Mouse (Mus musculus) liver, adult 2 months (tissue): ENCODE measurements around the gene Osbpl10. TPM values are rescaled to one million over a fixed set of nuclear protein-coding genes. Genes with fewer than 3 reads are reported as not detected.

ENCODE experiments used
- DNase-seq: peaks from one replicate; pipeline ENCODE4 v3.0.0-alpha.2; 2011; ENCODE audit warnings: low read depth, low spot score; ENCODE audit errors: extremely low read depth
- H3K27ac ChIP-seq: fragments of 200-500 bp; replicated peaks from 2 replicates; pipeline ENCODE4 v1.5.1; 2012; ENCODE audit warnings: low read depth, mild to moderate bottlenecking, control low read depth, inconsistent platforms, low read length; ENCODE audit not compliant: insufficient read depth
- H3K27me3 ChIP-seq: fragments of 200-500 bp; 2 replicates; pipeline ENCODE4 v1.6.1; 2012; ENCODE audit warnings: mild to moderate bottlenecking, moderate library complexity, low read length, inconsistent platforms; ENCODE audit not compliant: control insufficient read depth, insufficient read depth
- H3K36me3 ChIP-seq: fragments of 200-500 bp; 2 replicates; pipeline ENCODE4 v1.6.1; 2012; ENCODE audit warnings: low read length, inconsistent platforms; ENCODE audit not compliant: control insufficient read depth, insufficient read depth
- H3K4me1 ChIP-seq: fragments of 200-500 bp; 2 replicates; pipeline ENCODE4 v1.6.1; 2011; ENCODE audit warnings: low read length; ENCODE audit not compliant: control insufficient read depth, insufficient read depth
- H3K4me3 ChIP-seq: fragments of 200-500 bp; 2 replicates; pipeline ENCODE4 v1.5.1; 2011; ENCODE audit warnings: low read depth, mild to moderate bottlenecking, control low read depth, low read length, moderate library complexity; ENCODE audit not compliant: insufficient read depth
- H3K79me2 ChIP-seq: fragments of 200-500 bp; 2 replicates; pipeline ENCODE4 v1.6.1; 2012; ENCODE audit warnings: inconsistent platforms, mild to moderate bottlenecking, low read length, moderate library complexity; ENCODE audit not compliant: control insufficient read depth, insufficient read depth
- H3K9ac ChIP-seq: fragments of 200-500 bp; 2 replicates; pipeline ENCODE4 v1.6.1; 2012; ENCODE audit warnings: low read depth, mild to moderate bottlenecking, control low read depth, inconsistent platforms, low read length
- CTCF ChIP-seq: fragments of 200-500 bp; IDR thresholded peaks from 2 replicates; pipeline ENCODE4 v1.5.1; 2011; ENCODE audit warnings: low read depth, low read length, control low read depth
- POLR2A ChIP-seq: fragments of 200-500 bp; IDR thresholded peaks from 2 replicates; pipeline ENCODE4 v1.6.1; 2011; ENCODE audit warnings: low read length, control low read depth; ENCODE audit not compliant: insufficient read depth; ENCODE audit errors: extremely low read depth
- WGBS: fragments of 180-500 bp; shearing (Covaris S2); methylation state at CpG from one replicate; pipeline ENCODE4 v1.1.7; 2018; 5-methylcytosine and 5-hydroxymethylcytosine counted together
- polyA plus RNA-seq: library from polyadenylated mRNA; depleted of rRNA; stranded (reverse); fragments of >200 nt; gene quantifications from 2 replicates; pipeline ENCODE4 v1.2.3, GENCODE M21; 2012
- total RNA-seq: library from RNA; depleted of rRNA; stranded (reverse); fragments of >200 nt; gene quantifications from 2 replicates; pipeline ENCODE4 v1.2.3, GENCODE M21; 2014

The Osbpl10 gene
- total and polyA plus RNA-seq, 2 experiments = 0.28 to 0.82 TPM

DNA sequence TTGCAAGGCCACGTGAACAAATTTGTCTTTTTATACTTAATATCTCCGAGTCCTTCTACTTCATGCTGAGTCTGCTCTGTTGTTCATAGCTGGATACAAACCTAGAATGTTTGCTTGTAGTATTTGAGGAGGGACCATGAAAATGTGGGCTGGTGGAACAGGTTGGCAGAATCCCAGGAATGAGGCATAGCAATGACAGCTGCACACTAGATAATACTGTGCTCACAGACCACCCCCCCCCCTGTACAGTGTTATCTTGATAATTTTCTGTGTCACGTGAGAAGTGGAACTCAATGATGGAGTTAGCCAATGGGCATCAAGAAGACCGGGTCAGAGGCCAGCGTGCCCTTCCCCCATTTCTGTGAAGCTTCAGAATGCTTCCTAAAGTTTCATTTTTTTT, 227.8 kb downstream of the Osbpl10 start:
- no peak overlapping the region for H3K9ac ChIP-seq
- H3K4me3 ChIP-seq = no peak overlapping the region
- TF ChIP-seq CTCF = no peak
- TF ChIP-seq POLR2A = no peak
- H3K4me1 ChIP-seq = no peaks in the 10 kb centered on the region
- no peak for DNase-seq
- H3K27ac ChIP-seq = no peak overlapping the region
- H3K79me2 ChIP-seq = no peaks in the 10 kb centered on the region
- no peaks in the 10 kb centered on the region for H3K27me3 ChIP-seq
- no peaks in the 10 kb centered on the region for H3K36me3 ChIP-seq
- WGBS = 68% methylated on average over 5 of the region's 5 CpGs

- H3K9ac ChIP-seq = no peak overlapping the region
- DNase-seq = no peak
- H3K4me1 ChIP-seq = no peaks in the 10 kb centered on the region
- H3K27ac ChIP-seq = no peak overlapping the region
- H3K36me3 ChIP-seq = no peaks in the 10 kb centered on the region
- H3K4me3 ChIP-seq = no peak overlapping the region
- H3K27me3 ChIP-seq = no peaks in the 10 kb centered on the region
- WGBS = 90% methylated on average over 7 of the region's 7 CpGs
- no peak for TF ChIP-seq POLR2A
- TF ChIP-seq CTCF = no peak
- no peaks in the 10 kb centered on the region for H3K79me2 ChIP-seq
Measured at GRCm38 (mm10) chr9:115209737-115210136, 231.4 kb downstream of the Osbpl10 start.

DNA sequence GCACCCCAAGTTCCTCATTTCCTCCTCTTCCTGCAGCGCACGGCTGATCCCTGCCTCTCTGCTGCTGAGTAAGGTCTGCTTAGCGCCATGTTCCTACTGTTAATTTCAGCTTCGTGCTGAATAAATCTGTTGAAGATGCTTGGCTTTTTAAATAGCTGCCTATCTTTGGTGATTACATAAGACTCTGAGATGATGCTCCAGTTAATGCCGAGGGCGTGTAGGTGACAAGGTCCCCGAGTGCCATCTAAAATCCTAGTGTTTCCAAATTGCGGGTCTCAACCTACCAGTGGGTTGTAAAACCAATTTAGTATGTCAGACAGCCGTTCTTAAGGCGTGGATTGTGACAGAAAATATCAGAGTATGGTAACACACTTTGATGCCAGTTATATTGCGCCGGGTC, 232.2 kb downstream of the Osbpl10 start:
- no peak for TF ChIP-seq POLR2A
- no peak for TF ChIP-seq CTCF
- 88% methylated on average over 12 of the region's 12 CpGs for WGBS

GRCm38 (mm10) chr9:115213755-115214264, 235.4 kb downstream of the Osbpl10 start:
- WGBS = 95% methylated on average over 5 of the region's 5 CpGs
- no peak overlapping the region for H3K27ac ChIP-seq

More for the DNA sequence above, 232.2 kb downstream of the Osbpl10 start:
- no peaks in the 10 kb centered on the region for H3K4me1 ChIP-seq
- no peak overlapping the region for H3K27ac ChIP-seq
- DNase-seq = no peak
- H3K9ac ChIP-seq = no peak overlapping the region
- H3K79me2 ChIP-seq = no peaks in the 10 kb centered on the region
- H3K4me3 ChIP-seq = no peak overlapping the region
- no peaks in the 10 kb centered on the region for H3K27me3 ChIP-seq
- H3K36me3 ChIP-seq = no peaks in the 10 kb centered on the region

DNA sequence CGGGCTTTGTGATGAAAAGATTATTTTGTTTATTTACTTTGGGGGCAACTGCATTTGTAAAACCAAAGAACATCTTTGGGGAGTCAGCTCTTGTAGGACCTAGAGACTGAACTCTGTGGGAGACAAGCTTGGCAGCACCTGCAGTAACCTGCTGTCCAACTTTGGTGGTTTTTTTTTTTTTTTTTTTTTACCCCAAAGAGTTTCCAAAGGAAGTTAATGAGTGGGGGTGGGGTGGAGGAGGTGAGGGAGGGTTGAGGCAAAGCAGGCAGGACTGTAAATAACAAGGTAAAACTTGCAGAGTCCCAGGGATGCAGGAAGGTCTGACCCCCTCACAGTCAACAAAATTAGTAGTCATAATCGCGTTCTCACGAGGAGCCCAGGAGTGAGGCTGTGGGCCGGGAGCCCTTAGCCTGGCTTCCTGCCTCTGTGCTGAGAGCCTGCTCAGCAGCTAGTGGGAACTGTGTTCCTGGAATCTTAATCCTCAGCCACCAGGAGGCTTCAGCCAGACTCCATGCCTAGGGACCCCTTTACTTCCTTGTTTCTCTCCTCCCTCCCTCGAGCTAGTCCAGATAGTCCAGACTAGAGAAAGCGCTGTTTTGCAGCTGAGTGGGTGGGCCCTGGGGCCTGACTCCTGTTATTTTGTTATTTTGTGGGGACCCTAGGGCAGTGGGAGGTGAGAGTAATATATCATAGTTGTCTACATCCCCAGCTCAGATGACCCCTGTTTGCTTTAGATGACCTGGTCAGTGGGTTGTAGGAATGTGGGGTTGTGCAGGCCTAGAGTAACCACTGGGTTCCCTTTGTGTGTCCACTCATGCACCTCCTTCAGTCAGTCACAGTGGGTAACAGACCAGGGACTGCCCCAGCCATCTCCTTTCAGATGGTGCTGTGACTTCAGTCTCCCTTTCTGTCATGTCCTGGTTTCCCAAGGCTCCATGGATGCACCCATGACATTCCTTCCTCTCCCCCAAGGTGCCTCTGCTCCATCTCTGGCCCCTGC, 236.5 kb downstream of the Osbpl10 start:
- no peak for TF ChIP-seq POLR2A
- TF ChIP-seq CTCF = no peak
- WGBS = 48% methylated on average over 7 of the region's 7 CpGs
- H3K27ac ChIP-seq = no peak overlapping the region

More at GRCm38 (mm10) chr9:115213755-115214264, 235.4 kb downstream of the Osbpl10 start:
- Histone ChIP-seq H3K4me3 (no peak overlapping the region), H3K4me1 (no peaks in the 10 kb centered on the region), H3K9ac (no peak overlapping the region), H3K27me3 (no peaks in the 10 kb centered on the region), H3K36me3 (no peaks in the 10 kb centered on the region), H3K79me2 (no peaks in the 10 kb centered on the region)
- TF ChIP-seq POLR2A (no peak), CTCF (no peak)
- no peak for DNase-seq

More for the DNA sequence above, 236.5 kb downstream of the Osbpl10 start:
- Histone ChIP-seq H3K4me1 (no peaks in the 10 kb centered on the region), H3K79me2 (no peaks in the 10 kb centered on the region), H3K9ac (no peak overlapping the region), H3K27me3 (no peaks in the 10 kb centered on the region), H3K4me3 (no peak overlapping the region), H3K36me3 (no peaks in the 10 kb centered on the region)
- DNase-seq = no peak
